Mouse (Mus musculus): ENCODE data around the gene Aagab.
A peak's percentile ranks its signal among the peaks of the same experiment; 100 is the strongest.

The Aagab gene

GRCm38 (mm10) chr9:63590592-63590991, 11.9 kb upstream of the Aagab start:
- H3K36me3 ChIP-seq (ENCODE audit: insufficient read depth, low read length): no peaks in the 10 kb centered on the region
- TF ChIP-seq CTCF (conservative IDR thresholded peaks at IDR 0.05; ENCODE audit: low read length): no peak
- no peaks in the 10 kb centered on the region for H3K9me3 ChIP-seq (ENCODE audit: low read length)
- no peak overlapping the region for H3K4me3 ChIP-seq (replicated peaks; ENCODE audit: low read length)
- no peaks in the 10 kb centered on the region for H3K27me3 ChIP-seq (ENCODE audit: insufficient read depth, low read length)
- H3K4me1 ChIP-seq (replicated peaks; ENCODE audit: low read depth, low read length): no peaks in the 10 kb centered on the region

DNA sequence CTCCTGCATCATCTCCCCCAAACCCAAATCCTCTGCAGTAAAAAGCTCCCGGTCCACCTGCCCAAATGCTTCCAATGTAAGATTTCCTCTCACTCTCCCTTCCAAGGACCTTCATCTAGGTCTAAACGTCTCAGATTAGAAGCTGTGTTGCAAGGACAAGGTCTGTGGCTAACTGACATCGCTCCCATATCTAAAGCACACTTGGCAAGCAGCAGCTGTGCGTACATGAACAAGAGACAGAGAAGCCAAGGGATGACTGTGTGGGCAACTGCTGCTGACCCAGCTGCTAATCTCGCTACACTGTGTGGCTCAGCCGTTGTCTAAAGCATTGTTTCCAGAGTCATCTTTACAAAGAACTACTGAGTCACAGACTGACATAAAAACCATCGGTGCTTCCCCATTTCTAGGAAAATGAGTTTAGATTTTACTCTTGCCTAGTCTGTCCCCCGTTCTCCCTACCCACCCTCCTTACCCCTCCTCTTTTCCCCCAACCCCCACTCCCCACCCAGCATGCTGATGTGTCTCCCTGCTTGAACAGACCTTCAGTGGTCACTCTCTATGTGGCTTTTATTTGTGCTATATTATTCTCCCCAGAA, 10.7 kb upstream of the Aagab start:
- no peaks in the 10 kb centered on the region for H3K9me3 ChIP-seq (ENCODE audit: low read length)
- no peaks in the 10 kb centered on the region for H3K27me3 ChIP-seq (ENCODE audit: insufficient read depth, low read length)
- H3K36me3 ChIP-seq (ENCODE audit: insufficient read depth, low read length): no peaks in the 10 kb centered on the region
- TF ChIP-seq POU5F1 (IDR thresholded peaks at IDR 0.05; ENCODE audit: borderline replicate concordance, low read length): no peak
- no peak for TF ChIP-seq NANOG (IDR thresholded peaks at IDR 0.05; ENCODE audit: borderline replicate concordance, low read length)
- no peak for TF ChIP-seq CTCF (conservative IDR thresholded peaks at IDR 0.05; ENCODE audit: low read length)
- H3K4me1 ChIP-seq (replicated peaks; ENCODE audit: low read depth, low read length): no peaks in the 10 kb centered on the region
- H3K4me3 ChIP-seq (replicated peaks; ENCODE audit: low read length): no peak overlapping the region

DNA sequence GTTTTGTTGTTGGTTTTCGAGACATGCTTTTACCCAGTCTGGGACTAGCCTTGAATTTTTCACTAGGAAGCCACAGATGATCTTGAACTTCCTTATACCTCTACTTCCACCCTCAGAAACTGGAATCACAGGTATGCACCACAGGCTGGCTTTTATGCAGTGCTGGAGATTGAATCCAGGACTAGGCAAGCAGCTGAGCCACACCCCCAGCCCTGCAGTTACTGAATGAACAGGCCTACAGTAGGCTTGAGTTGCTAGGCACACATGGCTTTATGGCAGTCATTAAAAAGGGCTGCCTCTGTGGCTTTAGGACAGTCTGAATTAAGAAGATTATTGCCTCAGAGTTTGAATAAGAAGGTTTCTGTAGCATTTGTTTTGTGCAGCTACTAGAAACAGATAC, 7.4 kb upstream of the Aagab start:
- Histone ChIP-seq H3K4me3 (replicated peaks; ENCODE audit: low read length) (no peak overlapping the region), H3K9me3 (ENCODE audit: low read length) (no peaks in the 10 kb centered on the region), H3K4me1 (replicated peaks; ENCODE audit: low read depth, low read length) (no peaks in the 10 kb centered on the region), H3K36me3 (ENCODE audit: insufficient read depth, low read length) (no peaks in the 10 kb centered on the region), H3K27me3 (ENCODE audit: insufficient read depth, low read length) (no peaks in the 10 kb centered on the region)
- TF ChIP-seq POU5F1 (IDR thresholded peaks at IDR 0.05; ENCODE audit: borderline replicate concordance, low read length) (no peak), CTCF (conservative IDR thresholded peaks at IDR 0.05; ENCODE audit: low read length) (no peak), NANOG (IDR thresholded peaks at IDR 0.05; ENCODE audit: borderline replicate concordance, low read length) (no peak)

- Histone ChIP-seq H3K27me3 (ENCODE audit: insufficient read depth, low read length) (no peaks in the 10 kb centered on the region), H3K4me1 (replicated peaks; ENCODE audit: low read depth, low read length) (no peaks in the 10 kb centered on the region), H3K36me3 (ENCODE audit: insufficient read depth, low read length) (no peaks in the 10 kb centered on the region), H3K4me3 (replicated peaks; ENCODE audit: low read length) (no peak overlapping the region), H3K9me3 (ENCODE audit: low read length) (no peaks in the 10 kb centered on the region)
- TF ChIP-seq POU5F1 (IDR thresholded peaks at IDR 0.05; ENCODE audit: borderline replicate concordance, low read length) (no peak), CTCF (conservative IDR thresholded peaks at IDR 0.05; ENCODE audit: low read length) (no peak), NANOG (IDR thresholded peaks at IDR 0.05; ENCODE audit: borderline replicate concordance, low read length) (no peak)
These were observed 6.8 kb upstream of the Aagab start for GRCm38 (mm10) chr9:63595652-63596051.

- no peak for TF ChIP-seq CTCF (conservative IDR thresholded peaks at IDR 0.05; ENCODE audit: low read length)
- TF ChIP-seq POU5F1 (IDR thresholded peaks at IDR 0.05; ENCODE audit: borderline replicate concordance, low read length): no peak
- Histone ChIP-seq H3K4me1 (replicated peaks; ENCODE audit: low read depth, low read length) (no peaks in the 10 kb centered on the region), H3K4me3 (replicated peaks; ENCODE audit: low read length) (no peak overlapping the region), H3K36me3 (ENCODE audit: insufficient read depth, low read length) (no peaks in the 10 kb centered on the region), H3K27me3 (ENCODE audit: insufficient read depth, low read length) (no peaks in the 10 kb centered on the region), H3K9me3 (ENCODE audit: low read length) (no peaks in the 10 kb centered on the region)
These were observed 5.8 kb upstream of the Aagab start for GRCm38 (mm10) chr9:63596660-63597059.

GRCm38 (mm10) chr9:63603849-63604248, 1.4 kb downstream of the Aagab start:
- TF ChIP-seq NANOG (IDR thresholded peaks at IDR 0.05; ENCODE audit: borderline replicate concordance, low read length) (no peak), POU5F1 (IDR thresholded peaks at IDR 0.05; ENCODE audit: borderline replicate concordance, low read length) (no peak)
- peak overlapping the region; percentile 30 for H3K4me3 ChIP-seq (replicated peaks; ENCODE audit: low read length)
- H3K4me1 ChIP-seq (replicated peaks; ENCODE audit: low read depth, low read length): peaks cover 26% of the 10 kb centered on the region
- peaks cover 15% of the 10 kb centered on the region for H3K36me3 ChIP-seq (ENCODE audit: insufficient read depth, low read length)
- no peaks in the 10 kb centered on the region for H3K9me3 ChIP-seq (ENCODE audit: low read length)
- no peaks in the 10 kb centered on the region for H3K27me3 ChIP-seq (ENCODE audit: insufficient read depth, low read length)

- peaks cover 51% of the 10 kb centered on the region for H3K4me1 ChIP-seq (replicated peaks; ENCODE audit: low read depth, low read length)
- H3K4me3 ChIP-seq (replicated peaks; ENCODE audit: low read length): no peak overlapping the region
- H3K36me3 ChIP-seq (ENCODE audit: insufficient read depth, low read length): peaks cover 24% of the 10 kb centered on the region
- no peaks in the 10 kb centered on the region for H3K27me3 ChIP-seq (ENCODE audit: insufficient read depth, low read length)
- no peak for TF ChIP-seq NANOG (IDR thresholded peaks at IDR 0.05; ENCODE audit: borderline replicate concordance, low read length)
- peak; percentile 38 for TF ChIP-seq CTCF (conservative IDR thresholded peaks at IDR 0.05; ENCODE audit: low read length)
- no peak for TF ChIP-seq POU5F1 (IDR thresholded peaks at IDR 0.05; ENCODE audit: borderline replicate concordance, low read length)
- no peaks in the 10 kb centered on the region for H3K9me3 ChIP-seq (ENCODE audit: low read length)
These were observed 4.1 kb downstream of the Aagab start for GRCm38 (mm10) chr9:63606594-63606993.

- H3K36me3 ChIP-seq (ENCODE audit: insufficient read depth, low read length): peaks cover 33% of the 10 kb centered on the region
These were observed 5.5 kb downstream of the Aagab start for GRCm38 (mm10) chr9:63608006-63608405.

DNA sequence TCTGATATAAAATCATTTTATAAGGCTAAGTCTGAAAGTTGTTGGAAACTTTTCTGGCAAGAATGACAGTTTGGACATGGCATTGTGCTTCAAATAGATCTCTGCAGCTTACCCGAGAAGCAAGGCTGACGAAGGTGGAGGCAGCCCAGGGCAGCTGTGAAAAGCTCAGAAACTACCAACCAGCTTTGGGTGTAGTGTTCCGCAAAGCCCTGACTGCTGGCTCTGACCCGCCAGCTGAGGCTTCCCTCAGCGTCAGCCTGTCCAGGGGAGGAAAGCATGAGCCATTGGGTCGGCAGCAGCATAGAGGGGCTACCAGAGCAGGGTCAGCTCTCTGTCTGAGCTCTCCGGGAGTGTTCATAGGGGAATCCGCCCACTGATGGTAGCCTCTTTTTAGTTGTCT, 6.8 kb downstream of the Aagab start:
- Histone ChIP-seq H3K36me3 (ENCODE audit: insufficient read depth, low read length) (peaks cover 33% of the 10 kb centered on the region), H3K4me3 (replicated peaks; ENCODE audit: low read length) (no peak overlapping the region), H3K4me1 (replicated peaks; ENCODE audit: low read depth, low read length) (peaks cover 56% of the 10 kb centered on the region), H3K27me3 (ENCODE audit: insufficient read depth, low read length) (no peaks in the 10 kb centered on the region), H3K9me3 (ENCODE audit: low read length) (no peaks in the 10 kb centered on the region)
- TF ChIP-seq NANOG (IDR thresholded peaks at IDR 0.05; ENCODE audit: borderline replicate concordance, low read length) (no peak), POU5F1 (IDR thresholded peaks at IDR 0.05; ENCODE audit: borderline replicate concordance, low read length) (no peak)

More at GRCm38 (mm10) chr9:63608006-63608405, 5.5 kb downstream of the Aagab start:
- no peaks in the 10 kb centered on the region for H3K9me3 ChIP-seq (ENCODE audit: low read length)
- no peak for TF ChIP-seq NANOG (IDR thresholded peaks at IDR 0.05; ENCODE audit: borderline replicate concordance, low read length)
- TF ChIP-seq CTCF (conservative IDR thresholded peaks at IDR 0.05; ENCODE audit: low read length): no peak
- TF ChIP-seq POU5F1 (IDR thresholded peaks at IDR 0.05; ENCODE audit: borderline replicate concordance, low read length): no peak
- no peaks in the 10 kb centered on the region for H3K27me3 ChIP-seq (ENCODE audit: insufficient read depth, low read length)
- H3K4me3 ChIP-seq (replicated peaks; ENCODE audit: low read length): no peak overlapping the region
- peaks cover 62% of the 10 kb centered on the region for H3K4me1 ChIP-seq (replicated peaks; ENCODE audit: low read depth, low read length)

All from E14TG2a.4 (cell line).